Mouse (Mus musculus): ENCODE results near the gene Fubp1. TPM values are rescaled to one million over a fixed set of nuclear protein-coding genes. Genes with fewer than 3 reads are reported as not detected.
A peak's percentile ranks its signal among the peaks of the same experiment; 100 is the strongest.

Gene Fubp1
- polyA plus RNA-seq, 1 experiment from 2014 or later = 482 TPM

GRCm38 (mm10) chr3:152224918-152225317 is 14.7 kb downstream of the Fubp1 start:
- Histone ChIP-seq H3K9ac (replicated peaks; ENCODE audit: low read length) (no peak overlapping the region), H3K36me3 (replicated peaks; ENCODE audit: control insufficient read depth, insufficient read depth, low read depth, low read length) (peaks cover 25% of the 10 kb centered on the region), H3K4me3 (ENCODE audit: low read depth, low read length) (no peak overlapping the region), H3K27me3 (ENCODE audit: control insufficient read depth, insufficient read depth, low read length) (no peaks in the 10 kb centered on the region), H3K9me3 (replicated peaks; ENCODE audit: control insufficient read depth, low read length) (no peaks in the 10 kb centered on the region), H3K4me1 (ENCODE audit: control insufficient read depth, insufficient read depth, low read length) (no peaks in the 10 kb centered on the region), H3K4me2 (ENCODE audit: low read depth, low read length) (no peak overlapping the region), H3K27ac (replicated peaks; ENCODE audit: low read depth, low read length) (no peak overlapping the region)
- no peak for ATAC-seq (replicated peaks; ENCODE audit: insufficient number of reproducible peaks, low FRiP score, low TSS enrichment, low read depth)
- DNase-seq (ENCODE audit: low spot score) = no peak

GRCm38 (mm10) chr3:152225906-152226305 is 15.7 kb downstream of the Fubp1 start:
- Histone ChIP-seq H3K36me3 (replicated peaks; ENCODE audit: control insufficient read depth, insufficient read depth, low read depth, low read length) (peaks cover 25% of the 10 kb centered on the region), H3K4me2 (ENCODE audit: low read depth, low read length) (no peak overlapping the region), H3K9me3 (replicated peaks; ENCODE audit: control insufficient read depth, low read length) (no peaks in the 10 kb centered on the region), H3K4me3 (ENCODE audit: low read depth, low read length) (no peak overlapping the region), H3K4me1 (ENCODE audit: control insufficient read depth, insufficient read depth, low read length) (no peaks in the 10 kb centered on the region), H3K9ac (replicated peaks; ENCODE audit: low read length) (no peak overlapping the region), H3K27me3 (ENCODE audit: control insufficient read depth, insufficient read depth, low read length) (no peaks in the 10 kb centered on the region), H3K27ac (replicated peaks; ENCODE audit: low read depth, low read length) (no peak overlapping the region)
- WGBS = 94% methylated on average over 7 of the region's 7 CpGs
- DNase-seq (ENCODE audit: low spot score) (no peak), ATAC-seq (replicated peaks; ENCODE audit: insufficient number of reproducible peaks, low FRiP score, low TSS enrichment, low read depth) (no peak)

- Histone ChIP-seq H3K9me3 (replicated peaks; ENCODE audit: control insufficient read depth, low read length) (no peaks in the 10 kb centered on the region), H3K4me1 (ENCODE audit: control insufficient read depth, insufficient read depth, low read length) (no peaks in the 10 kb centered on the region), H3K4me3 (ENCODE audit: low read depth, low read length) (no peak overlapping the region), H3K4me2 (ENCODE audit: low read depth, low read length) (no peak overlapping the region), H3K27ac (replicated peaks; ENCODE audit: low read depth, low read length) (no peak overlapping the region), H3K9ac (replicated peaks; ENCODE audit: low read length) (no peak overlapping the region), H3K36me3 (replicated peaks; ENCODE audit: control insufficient read depth, insufficient read depth, low read depth, low read length) (peaks cover 11% of the 10 kb centered on the region), H3K27me3 (ENCODE audit: control insufficient read depth, insufficient read depth, low read length) (no peaks in the 10 kb centered on the region)
- ATAC-seq (replicated peaks; ENCODE audit: insufficient number of reproducible peaks, low FRiP score, low TSS enrichment, low read depth) = no peak
- 94% methylated on average over 7 of the region's 7 CpGs for WGBS
- DNase-seq (ENCODE audit: low spot score) = no peak
Observed at GRCm38 (mm10) chr3:152228843-152229242, 18.6 kb downstream of the Fubp1 start.

- Histone ChIP-seq H3K4me1 (ENCODE audit: control insufficient read depth, insufficient read depth, low read length) (no peaks in the 10 kb centered on the region), H3K27me3 (ENCODE audit: control insufficient read depth, insufficient read depth, low read length) (no peaks in the 10 kb centered on the region), H3K27ac (replicated peaks; ENCODE audit: low read depth, low read length) (no peak overlapping the region), H3K9me3 (replicated peaks; ENCODE audit: control insufficient read depth, low read length) (no peaks in the 10 kb centered on the region), H3K36me3 (replicated peaks; ENCODE audit: control insufficient read depth, insufficient read depth, low read depth, low read length) (peaks cover 11% of the 10 kb centered on the region), H3K4me2 (ENCODE audit: low read depth, low read length) (no peak overlapping the region), H3K9ac (replicated peaks; ENCODE audit: low read length) (no peak overlapping the region), H3K4me3 (ENCODE audit: low read depth, low read length) (no peak overlapping the region)
- WGBS = 92% methylated on average over 5 of the region's 5 CpGs
- no peak for DNase-seq (ENCODE audit: low spot score)
- no peak for ATAC-seq (replicated peaks; ENCODE audit: insufficient number of reproducible peaks, low FRiP score, low TSS enrichment, low read depth)
Observed at GRCm38 (mm10) chr3:152229271-152229670, 19.0 kb downstream of the Fubp1 start.

GRCm38 (mm10) chr3:152231333-152232100 is 21.3 kb downstream of the Fubp1 start:
- DNase-seq (ENCODE audit: low spot score) (no peak), ATAC-seq (replicated peaks; ENCODE audit: insufficient number of reproducible peaks, low FRiP score, low TSS enrichment, low read depth) (no peak; the same call in 1 of the 2 replicates)
- Histone ChIP-seq H3K27me3 (ENCODE audit: control insufficient read depth, insufficient read depth, low read length) (no peaks in the 10 kb centered on the region), H3K9ac (replicated peaks; ENCODE audit: low read length) (no peak overlapping the region), H3K27ac (replicated peaks; ENCODE audit: low read depth, low read length) (no peak overlapping the region), H3K4me3 (ENCODE audit: low read depth, low read length) (no peak overlapping the region), H3K9me3 (replicated peaks; ENCODE audit: control insufficient read depth, low read length) (no peaks in the 10 kb centered on the region), H3K4me2 (ENCODE audit: low read depth, low read length) (no peak overlapping the region), H3K4me1 (ENCODE audit: control insufficient read depth, insufficient read depth, low read length) (no peaks in the 10 kb centered on the region), H3K36me3 (replicated peaks; ENCODE audit: control insufficient read depth, insufficient read depth, low read depth, low read length) (peaks cover 13% of the 10 kb centered on the region)
- WGBS = 67% methylated on average over 6 of the region's 6 CpGs

GRCm38 (mm10) chr3:152235238-152235637 is 25.0 kb downstream of the Fubp1 start:
- ATAC-seq (replicated peaks; ENCODE audit: insufficient number of reproducible peaks, low FRiP score, low TSS enrichment, low read depth) = no peak
- H3K27me3 ChIP-seq (ENCODE audit: control insufficient read depth, insufficient read depth, low read length) = no peaks in the 10 kb centered on the region
- 95% methylated on average over 1 of the region's 1 CpGs for WGBS

GRCm38 (mm10) chr3:152235805-152236204 is 25.6 kb downstream of the Fubp1 start:
- peaks cover 8% of the 10 kb centered on the region for H3K36me3 ChIP-seq (replicated peaks; ENCODE audit: control insufficient read depth, insufficient read depth, low read depth, low read length)

More at GRCm38 (mm10) chr3:152235238-152235637, 25.0 kb downstream of the Fubp1 start:
- Histone ChIP-seq H3K9ac (replicated peaks; ENCODE audit: low read length) (no peak overlapping the region), H3K4me1 (ENCODE audit: control insufficient read depth, insufficient read depth, low read length) (no peaks in the 10 kb centered on the region), H3K36me3 (replicated peaks; ENCODE audit: control insufficient read depth, insufficient read depth, low read depth, low read length) (peaks cover 8% of the 10 kb centered on the region), H3K27ac (replicated peaks; ENCODE audit: low read depth, low read length) (no peak overlapping the region), H3K4me2 (ENCODE audit: low read depth, low read length) (no peak overlapping the region), H3K9me3 (replicated peaks; ENCODE audit: control insufficient read depth, low read length) (no peaks in the 10 kb centered on the region), H3K4me3 (ENCODE audit: low read depth, low read length) (no peak overlapping the region)
- DNase-seq (ENCODE audit: low spot score) = no peak

GRCm38 (mm10) chr3:152238836-152239235 is 28.6 kb downstream of the Fubp1 start:
- no peaks in the 10 kb centered on the region for H3K27me3 ChIP-seq (ENCODE audit: control insufficient read depth, insufficient read depth, low read length)
- DNase-seq (ENCODE audit: low spot score) (peak; percentile 46), ATAC-seq (replicated peaks; ENCODE audit: insufficient number of reproducible peaks, low FRiP score, low TSS enrichment, low read depth) (no peak)
- H3K9ac ChIP-seq (replicated peaks; ENCODE audit: low read length) = no peak overlapping the region
- H3K4me1 ChIP-seq (ENCODE audit: control insufficient read depth, insufficient read depth, low read length) = no peaks in the 10 kb centered on the region
- WGBS = 66% methylated on average over 2 of the region's 2 CpGs
- no peak overlapping the region for H3K4me2 ChIP-seq (ENCODE audit: low read depth, low read length)
- H3K4me3 ChIP-seq (ENCODE audit: low read depth, low read length) = no peak overlapping the region
- H3K27ac ChIP-seq (replicated peaks; ENCODE audit: low read depth, low read length) = no peak overlapping the region
- peaks cover 6% of the 10 kb centered on the region for H3K36me3 ChIP-seq (replicated peaks; ENCODE audit: control insufficient read depth, insufficient read depth, low read depth, low read length)
- H3K9me3 ChIP-seq (replicated peaks; ENCODE audit: control insufficient read depth, low read length) = no peaks in the 10 kb centered on the region

More at GRCm38 (mm10) chr3:152235805-152236204, 25.6 kb downstream of the Fubp1 start:
- no peak overlapping the region for H3K27ac ChIP-seq (replicated peaks; ENCODE audit: low read depth, low read length)
- ATAC-seq (replicated peaks; ENCODE audit: insufficient number of reproducible peaks, low FRiP score, low TSS enrichment, low read depth) (no peak), DNase-seq (ENCODE audit: low spot score) (no peak)
- no peak overlapping the region for H3K9ac ChIP-seq (replicated peaks; ENCODE audit: low read length)
- 96% methylated on average over 1 of the region's 1 CpGs for WGBS
- no peaks in the 10 kb centered on the region for H3K9me3 ChIP-seq (replicated peaks; ENCODE audit: control insufficient read depth, low read length)
- no peak overlapping the region for H3K4me2 ChIP-seq (ENCODE audit: low read depth, low read length)
- no peaks in the 10 kb centered on the region for H3K27me3 ChIP-seq (ENCODE audit: control insufficient read depth, insufficient read depth, low read length)
- no peaks in the 10 kb centered on the region for H3K4me1 ChIP-seq (ENCODE audit: control insufficient read depth, insufficient read depth, low read length)
- no peak overlapping the region for H3K4me3 ChIP-seq (ENCODE audit: low read depth, low read length)
